Mouse (Mus musculus): Measurements from ENCODE around the gene Bcl2l11. TPM values are rescaled to one million over a fixed set of nuclear protein-coding genes. Genes with fewer than 3 reads are reported as not detected.
"Not testable (repeated sequence)": the region's sequence is repeated elsewhere in the genome, so short reads cannot be mapped to it uniquely, and the experiment has no call there.

Bcl2l11 gene
- 10 to 100 TPM in 1 of 2 experiments, 1 to 10 TPM in 1; 9.3 to 10.5 TPM for total RNA-seq (2021)
- long read RNA-seq, experiment 1, partial matches to known transcripts: 0 of 3 reads
- long read RNA-seq, experiment 1, other reads (novel, unspliced or antisense): 3 of 3 reads
- long read RNA-seq, experiment 2, full-length matches to known transcripts: 1 of 6 reads
- long read RNA-seq, experiment 2, partial matches to known transcripts: 0 of 6 reads
- long read RNA-seq, experiment 2, other reads (novel, unspliced or antisense): 5 of 6 reads

DNA sequence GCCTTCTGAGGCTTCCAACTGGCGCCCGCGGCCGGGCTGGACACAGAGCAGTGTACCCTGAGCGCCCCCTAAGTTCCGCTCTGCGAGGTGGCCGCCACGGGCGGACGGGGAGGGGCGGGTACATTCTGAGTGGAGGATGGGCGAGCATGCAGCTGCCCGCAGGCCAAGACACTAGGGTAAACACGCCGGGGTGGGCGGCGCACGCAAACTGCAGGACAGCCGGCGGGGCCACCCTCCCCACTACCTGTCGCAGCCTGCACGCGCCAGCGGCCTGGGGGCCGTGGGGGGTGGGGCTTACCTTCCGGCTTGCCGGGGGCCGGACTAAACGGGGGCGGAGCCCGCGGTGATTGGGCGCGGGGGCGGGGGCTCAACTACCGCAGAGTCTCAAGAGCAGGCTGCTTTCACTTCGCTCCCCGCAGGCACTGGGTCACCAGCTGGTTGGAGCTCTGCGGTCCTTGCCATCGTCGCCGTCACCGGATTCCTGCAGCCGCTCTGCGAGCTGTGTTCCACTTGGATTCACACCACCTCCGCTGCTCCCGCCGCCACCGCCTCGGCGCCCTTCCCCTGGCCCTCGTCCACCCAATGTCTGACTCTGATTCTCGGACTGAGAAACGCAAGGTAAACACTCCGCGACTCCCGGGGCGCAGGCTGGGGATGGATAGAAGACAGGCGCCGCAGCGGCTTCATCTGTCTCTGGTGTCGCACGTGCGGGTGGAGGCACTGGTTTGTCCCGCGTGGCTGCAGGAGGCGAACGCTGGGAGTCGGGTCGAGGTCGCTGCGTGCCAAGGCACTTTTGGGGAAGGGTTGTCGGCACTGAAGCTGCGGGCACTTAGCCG is at the start of gene Bcl2l11:
TSS of gene Bcl2l11 (plus strand) at position 404 of the 836 bp plus-strand sequence.
- intact Hi-C loops (cut with DNase I): loop anchor here (2.0 to 5.0 kb wide), 2 partner anchors 237 to 446 kb away; no protein-coding TSS in a partner anchor
- peak; percentile 88 to 90 for DNase-seq (ENCODE audit: low spot score in 2 of 2)

DNA sequence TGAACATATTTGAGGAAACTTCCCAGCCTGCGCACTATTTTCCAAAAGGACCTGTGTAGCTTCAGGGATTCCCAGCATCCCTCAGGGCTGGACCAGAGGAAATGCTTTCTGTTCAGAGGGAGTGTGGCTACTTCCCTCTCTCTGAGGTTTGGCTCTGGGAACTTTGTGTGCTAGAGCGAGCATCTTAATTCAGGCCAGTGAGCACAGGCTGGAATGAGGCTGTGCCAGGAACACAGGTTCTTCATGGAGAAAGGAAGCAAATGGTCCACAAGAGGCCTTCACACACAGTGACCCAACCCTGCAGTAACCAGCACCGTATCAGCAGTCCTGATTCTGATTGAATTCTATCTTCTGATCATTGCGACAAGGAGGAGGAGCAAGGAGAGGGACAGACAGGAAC is 48.9 kb upstream of the Bcl2l11 start:
- intact Hi-C loops (cut with DNase I): no loop called here

DNA sequence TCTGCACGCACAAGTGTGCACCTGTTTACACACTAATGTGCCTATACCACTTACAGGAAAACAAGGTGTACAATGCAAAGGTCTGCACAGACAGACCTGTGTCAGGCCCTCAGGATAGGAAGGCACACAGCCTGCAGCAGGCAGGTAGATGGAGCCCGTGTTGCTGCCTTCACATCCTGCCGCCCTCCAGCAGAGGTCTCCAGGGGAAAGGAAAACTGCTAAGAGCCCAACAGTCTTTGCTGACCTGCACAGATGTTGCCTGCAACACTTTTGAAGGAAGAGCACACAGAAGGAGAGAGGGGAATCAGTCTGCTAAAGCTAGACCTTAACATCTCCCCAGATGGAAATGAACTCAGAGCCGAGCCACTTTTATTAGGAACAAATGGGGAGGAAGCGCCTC is 47.0 kb upstream of the Bcl2l11 start:
- DNase-seq (ENCODE audit: low spot score in 2 of 2): peak in 1 of 2 experiments; percentile 18
- intact Hi-C loops (cut with DNase I): no loop called here

More for the DNA sequence above, 48.9 kb upstream of the Bcl2l11 start:
- no peak for DNase-seq (ENCODE audit: low spot score in 2 of 2)

DNA sequence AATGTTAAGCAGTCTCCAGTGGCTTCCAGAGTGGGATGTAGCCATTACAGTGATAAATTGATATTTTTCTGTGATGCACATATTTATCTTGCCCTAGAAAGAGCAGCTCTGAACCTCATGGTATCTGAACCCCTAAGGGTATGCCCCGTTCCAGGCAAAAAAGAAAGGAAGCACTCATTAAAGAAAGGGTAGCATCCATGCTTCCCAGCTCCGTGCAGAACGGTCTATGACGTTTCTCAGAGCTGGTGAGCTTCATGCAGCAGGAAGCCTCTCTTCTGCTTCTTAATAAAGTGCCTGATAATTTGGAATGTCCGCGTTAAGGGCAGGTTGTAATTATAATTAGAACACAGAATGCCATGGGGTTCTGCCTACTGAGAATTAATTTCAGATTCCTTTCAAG is 46.5 kb upstream of the Bcl2l11 start:
- no peak for DNase-seq (ENCODE audit: low spot score in 2 of 2)
- intact Hi-C loops (cut with DNase I): no loop called here

- intact Hi-C loops (cut with DNase I): no loop called here
- DNase-seq (ENCODE audit: low spot score in 2 of 2): no peak
These were observed 42.0 kb upstream of the Bcl2l11 start for GRCm38 (mm10) chr2:128083844-128084243.

DNA sequence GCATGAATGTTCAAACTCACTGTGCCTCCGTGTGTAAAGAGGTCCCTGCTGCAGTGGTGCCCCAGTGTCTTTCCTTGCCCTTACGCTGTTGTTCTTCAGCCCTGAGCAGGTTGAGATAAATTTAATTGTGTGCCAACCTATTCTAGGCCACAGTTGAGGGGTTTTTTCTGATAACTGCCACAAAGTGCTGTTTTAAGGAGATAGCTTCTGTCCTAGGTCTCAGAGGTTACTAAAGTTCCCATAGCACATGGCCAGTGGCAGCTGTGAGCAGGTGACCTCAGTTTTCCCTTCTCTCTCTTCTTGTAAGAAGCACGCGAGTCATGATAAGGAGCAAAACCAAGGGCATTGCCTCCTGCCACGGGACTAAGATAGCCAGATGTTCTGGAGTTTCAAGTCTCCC is 41.2 kb upstream of the Bcl2l11 start:
- DNase-seq (ENCODE audit: low spot score in 2 of 2): no peak
- intact Hi-C loops (cut with DNase I): no loop called here

GRCm38 (mm10) chr2:128085481-128085880 is 40.4 kb upstream of the Bcl2l11 start:
- intact Hi-C loops (cut with DNase I): no loop called here
- no peak for DNase-seq (ENCODE audit: low spot score in 2 of 2)

GRCm38 (mm10) chr2:128086301-128086886 is 39.4 kb upstream of the Bcl2l11 start:
- intact Hi-C loops (cut with DNase I): no loop called here
- peak; percentile 26 to 46 for DNase-seq (ENCODE audit: low spot score in 2 of 2)

GRCm38 (mm10) chr2:128086996-128087526 is 38.8 kb upstream of the Bcl2l11 start:
- intact Hi-C loops (cut with DNase I): no loop called here
- no peak for DNase-seq (ENCODE audit: low spot score in 2 of 2)

GRCm38 (mm10) chr2:128087798-128088545 is 37.9 kb upstream of the Bcl2l11 start:
- DNase-seq (ENCODE audit: low spot score in 2 of 2): no peak
- intact Hi-C loops (cut with DNase I): no loop called here

DNA sequence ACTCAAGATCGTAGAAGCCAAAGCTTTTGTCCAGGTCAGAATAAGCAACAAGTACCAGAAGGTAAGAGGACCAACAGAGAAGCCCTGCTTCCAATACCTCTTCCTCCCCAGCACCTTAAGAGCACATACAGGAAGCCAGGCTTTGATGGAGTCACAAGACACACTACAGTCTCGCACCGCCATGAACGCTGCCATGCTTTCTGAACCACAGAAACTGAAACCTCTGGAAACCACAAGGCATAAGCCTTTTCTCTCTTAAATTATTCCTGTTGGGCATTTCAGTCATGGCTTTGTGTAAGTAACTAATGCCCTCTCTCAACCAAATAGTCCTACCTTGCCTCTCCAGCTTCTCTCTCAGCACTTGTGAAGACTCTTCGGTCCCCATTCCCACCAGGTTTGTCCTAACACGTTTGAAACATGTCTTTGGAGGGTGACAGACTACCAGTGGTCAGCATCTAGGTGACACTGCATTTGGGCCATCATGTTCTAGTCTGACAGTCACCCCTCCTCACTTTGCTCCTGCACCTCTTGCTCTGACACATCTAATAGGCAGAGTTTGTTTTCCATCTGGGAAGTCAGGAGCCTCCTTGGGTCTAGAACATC is 35.5 kb upstream of the Bcl2l11 start:
- no peak for DNase-seq (ENCODE audit: low spot score in 2 of 2)
- intact Hi-C loops (cut with DNase I): no loop called here

- intact Hi-C loops (cut with DNase I): no loop called here
- DNase-seq (ENCODE audit: low spot score in 2 of 2): no peak
These were observed 34.1 kb upstream of the Bcl2l11 start for GRCm38 (mm10) chr2:128091431-128092369.

- DNase-seq (ENCODE audit: low spot score in 2 of 2): no peak
- intact Hi-C loops (cut with DNase I): no loop called here
These were observed 33.4 kb upstream of the Bcl2l11 start for GRCm38 (mm10) chr2:128092451-128092850.

- intact Hi-C loops (cut with DNase I): no loop called here
These were observed 31.6 kb upstream of the Bcl2l11 start for GRCm38 (mm10) chr2:128094196-128094595.

GRCm38 (mm10) chr2:128094602-128095001 is 31.2 kb upstream of the Bcl2l11 start:
- intact Hi-C loops (cut with DNase I): no loop called here
- no peak for DNase-seq (ENCODE audit: low spot score in 2 of 2)

More at GRCm38 (mm10) chr2:128094196-128094595, 31.6 kb upstream of the Bcl2l11 start:
- no peak for DNase-seq (ENCODE audit: low spot score in 2 of 2)

DNA sequence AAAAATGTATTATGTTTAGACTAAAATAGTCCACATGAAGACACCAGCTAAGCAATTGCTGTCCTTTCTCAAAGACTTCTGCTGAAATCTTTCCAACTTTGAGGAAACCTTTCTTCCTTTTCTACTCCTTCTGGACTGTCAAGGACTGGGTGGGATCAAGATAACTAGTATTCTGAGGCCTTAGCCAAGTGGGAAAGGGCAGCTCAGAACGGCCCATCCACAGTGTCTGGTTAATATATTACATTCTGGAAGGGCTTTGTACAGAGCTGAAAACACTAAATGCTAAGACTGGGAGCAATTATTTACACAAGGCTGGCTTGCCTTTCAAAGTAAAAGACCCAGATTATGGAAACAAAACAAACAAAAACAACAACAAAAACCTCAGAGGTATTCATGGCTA is 30.6 kb upstream of the Bcl2l11 start:
- intact Hi-C loops (cut with DNase I): no loop called here
- DNase-seq (ENCODE audit: low spot score in 2 of 2): no peak

DNA sequence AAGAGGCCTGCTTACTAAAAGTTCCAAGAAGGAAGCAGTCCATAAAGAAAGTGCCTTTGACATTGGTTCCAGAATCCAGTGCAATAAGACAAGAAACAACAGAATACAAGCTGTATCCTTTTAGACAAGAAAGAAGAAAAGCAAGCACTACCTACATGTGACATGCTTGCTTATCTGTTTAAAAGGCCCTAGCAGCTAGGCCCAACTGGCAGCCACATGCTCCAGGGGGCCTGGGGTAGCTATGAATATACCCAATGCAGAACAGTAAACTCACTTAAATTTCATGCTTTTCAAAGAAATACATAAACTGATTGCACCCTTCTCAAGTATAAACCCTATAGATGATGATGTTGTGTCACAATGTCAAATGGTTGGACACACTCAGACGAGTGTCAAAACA is 29.8 kb upstream of the Bcl2l11 start:
- intact Hi-C loops (cut with DNase I): no loop called here
- DNase-seq (ENCODE audit: low spot score in 2 of 2): no peak

- intact Hi-C loops (cut with DNase I): not testable (repeated sequence)
These were observed 27.7 kb upstream of the Bcl2l11 start for GRCm38 (mm10) chr2:128098118-128098517.

More at GRCm38 (mm10) chr2:128098118-128098517, 27.7 kb upstream of the Bcl2l11 start:
- not testable (repeated sequence) for DNase-seq (ENCODE audit: low spot score in 2 of 2)
